Mouse (Mus musculus) mature B cell (primary cell): Measurements from ENCODE around the gene Pak6.

Source experiments
- in situ Hi-C: fragments of 300-500 bp; cut with MboI; formaldehyde crosslinking; loops from 2 replicates; pipeline ENCODE4 v1.14.3; 2019

Gene Pak6

GRCm38 (mm10) chr2:118664975-118665516, 1.9 kb downstream of the Pak6 start:
- in situ Hi-C loops = no loop called here

GRCm38 (mm10) chr2:118665616-118666015, 2.5 kb downstream of the Pak6 start:
- in situ Hi-C loops = no loop called here

- in situ Hi-C loops = no loop called here
Measured at GRCm38 (mm10) chr2:118667181-118667580, 4.1 kb downstream of the Pak6 start.

GRCm38 (mm10) chr2:118669245-118669644, 6.1 kb downstream of the Pak6 start:
- in situ Hi-C loops = no loop called here

- in situ Hi-C loops = no loop called here
Measured at GRCm38 (mm10) chr2:118669785-118670184, 6.7 kb downstream of the Pak6 start.

GRCm38 (mm10) chr2:118671728-118672127, 8.6 kb downstream of the Pak6 start:
- in situ Hi-C loops = no loop called here

- in situ Hi-C loops = no loop called here
Measured at GRCm38 (mm10) chr2:118673686-118674465, 10.8 kb downstream of the Pak6 start.

GRCm38 (mm10) chr2:118674500-118674899, 11.4 kb downstream of the Pak6 start:
- in situ Hi-C loops = no loop called here

- in situ Hi-C loops = no loop called here
Measured at GRCm38 (mm10) chr2:118676839-118677741, 14.0 kb downstream of the Pak6 start.

GRCm38 (mm10) chr2:118677817-118678216, 14.7 kb downstream of the Pak6 start:
- in situ Hi-C loops = no loop called here

- in situ Hi-C loops = no loop called here
Measured at GRCm38 (mm10) chr2:118679577-118679976, 16.5 kb downstream of the Pak6 start.

GRCm38 (mm10) chr2:118680926-118681325, 17.8 kb downstream of the Pak6 start:
- in situ Hi-C loops = no loop called here

GRCm38 (mm10) chr2:118682544-118683260, 19.6 kb downstream of the Pak6 start:
- in situ Hi-C loops = no loop called here

- in situ Hi-C loops = no loop called here
Measured at GRCm38 (mm10) chr2:118685088-118685487, 22.0 kb downstream of the Pak6 start.

- in situ Hi-C loops = no loop called here
Measured at GRCm38 (mm10) chr2:118686693-118687092, 23.6 kb downstream of the Pak6 start.

GRCm38 (mm10) chr2:118687791-118688190, 24.7 kb downstream of the Pak6 start:
- in situ Hi-C loops = no loop called here

GRCm38 (mm10) chr2:118689875-118690274, 26.8 kb downstream of the Pak6 start:
- in situ Hi-C loops = no loop called here

- in situ Hi-C loops = no loop called here
Measured at GRCm38 (mm10) chr2:118693370-118693966, 30.4 kb downstream of the Pak6 start.

- in situ Hi-C loops = loop anchor here (5.0 kb wide), 1 partner anchor 58 kb away; no protein-coding TSS in a partner anchor
Measured at GRCm38 (mm10) chr2:118695677-118696232, 32.7 kb downstream of the Pak6 start.

GRCm38 (mm10) chr2:118696451-118697308, 33.6 kb downstream of the Pak6 start:
- in situ Hi-C loops = loop anchor here (5.0 kb wide), 1 partner anchor 59 kb away; no protein-coding TSS in a partner anchor
